Mouse (Mus musculus) forebrain, embryonic 11.5 days (tissue): ENCODE data around the gene Cd33. TPM values are rescaled to one million over a fixed set of nuclear protein-coding genes. Genes with fewer than 3 reads are reported as not detected.

ENCODE experiments used
- ATAC-seq: fragments of 200-750 bp; cut with Nextera tagmentation; replicated peaks from 2 replicates; pipeline ENCODE4 v1.8.0; 2017; ENCODE audit warnings: moderate TSS enrichment; ENCODE audit not compliant: low FRiP score
- DNase-seq: peaks from one replicate; pipeline ENCODE4 v3.0.0-alpha.2; 2017; ENCODE audit warnings: low spot score
- H3K27ac ChIP-seq: fragments of 300-500 bp; sonication (generic); 2 replicates; pipeline ENCODE4 v1.5.1; 2014; ENCODE audit warnings: low read depth, low read length
- H3K27me3 ChIP-seq: fragments of 300-500 bp; sonication (generic); 2 replicates; pipeline ENCODE4 v1.6.1; 2014; ENCODE audit warnings: mild to moderate bottlenecking, low read length, mixed read lengths; ENCODE audit not compliant: control insufficient read depth, insufficient read depth
- H3K36me3 ChIP-seq: fragments of 300-500 bp; sonication (generic); 2 replicates; pipeline ENCODE4 v1.6.1; 2014; ENCODE audit warnings: mild to moderate bottlenecking, low read length, moderate library complexity, mixed read lengths; ENCODE audit not compliant: control insufficient read depth, insufficient read depth
- H3K4me1 ChIP-seq: fragments of 300-500 bp; sonication (generic); replicated peaks from 2 replicates; pipeline ENCODE4 v1.6.1; 2014; ENCODE audit warnings: low read length, mixed read lengths; ENCODE audit not compliant: control insufficient read depth, insufficient read depth
- H3K4me2 ChIP-seq: fragments of 300-500 bp; sonication (generic); 2 replicates; pipeline ENCODE4 v1.6.1; 2014; ENCODE audit warnings: low read depth, mild to moderate bottlenecking, low read length, moderate library complexity, mixed read lengths; ENCODE audit not compliant: severe bottlenecking
- H3K4me3 ChIP-seq: fragments of 300-500 bp; sonication (generic); 2 replicates; pipeline ENCODE4 v1.5.1; 2014; ENCODE audit warnings: low read depth, low read length
- H3K9ac ChIP-seq: fragments of 300-500 bp; sonication (generic); 2 replicates; pipeline ENCODE4 v1.6.1; 2014; ENCODE audit warnings: low read length
- H3K9me3 ChIP-seq: fragments of 300-500 bp; sonication (generic); 2 replicates; pipeline ENCODE4 v1.6.1; 2016; ENCODE audit warnings: low read length, mixed read lengths; ENCODE audit not compliant: control insufficient read depth
- WGBS: fragments of 180-500 bp; shearing (Covaris S2); extraction: QIAGEN DNeasy Blood & Tissue Kit; methylation state at CpG from one replicate; pipeline ENCODE4 v1.1.7; 2014; 5-methylcytosine and 5-hydroxymethylcytosine counted together
- polyA plus RNA-seq: library from polyadenylated mRNA; unstranded; fragments of >200 nt; fragmentation: Nextera tagmentation; extraction: Ambion mirVana; gene quantifications from 2 replicates; pipeline ENCODE4 v1.2.1, GENCODE M21; 2014

Gene Cd33
- polyA plus RNA-seq, 1 experiment from 2014 or later: 0.71 TPM

DNA sequence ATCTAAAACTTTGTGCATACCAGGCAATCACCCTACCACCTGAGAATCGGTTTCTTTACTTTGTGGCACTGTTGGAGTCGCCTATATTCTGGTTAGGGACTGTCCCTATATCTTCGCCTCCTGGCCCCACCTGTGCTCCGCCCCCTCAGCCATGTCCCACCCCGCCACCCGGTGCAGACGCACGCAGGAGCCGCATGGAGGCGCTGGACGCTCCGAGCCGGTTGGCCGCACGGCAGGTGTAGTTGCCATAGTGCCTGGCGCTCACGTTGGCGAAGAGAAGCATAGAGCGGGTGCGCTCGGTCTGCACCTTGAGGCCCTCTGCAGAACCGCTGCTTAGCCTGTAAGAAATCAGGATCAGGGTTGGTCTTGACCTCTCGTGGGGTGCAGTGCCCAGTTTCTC lies 68.5 kb downstream of the Cd33 start:
- Histone ChIP-seq H3K4me1 (0 out of 2 replicates have a peak, but pooled peaks cover 1% of the 10 kb centered on the region), H3K9me3 (no peaks in the 10 kb centered on the region), H3K36me3 (no peaks in the 10 kb centered on the region), H3K9ac (no peak overlapping the region), H3K27me3 (peaks cover 26% of the 10 kb centered on the region), H3K27ac (no peak overlapping the region), H3K4me3 (no peak overlapping the region), H3K4me2 (no peak overlapping the region)
- 9% methylated on average over 23 of the region's 23 CpGs for WGBS
- DNase-seq (peak; percentile 64), ATAC-seq (0 out of 2 replicates have a peak, but pooled peaks have one; percentile 28)

Other genes with a start within 250 kb of the Cd33 start
- gene Zfp715, start 231.1 kb downstream of the Cd33 start, polyA plus RNA-seq: 13.8 and 14.5 TPM in 2 replicates
- gene Siglecf, start 193.1 kb downstream of the Cd33 start, polyA plus RNA-seq: 0.16 and 0.23 TPM in 2 replicates
- 0.04 TPM in 1 of 2 replicates, not detected in the other for gene Siglecg, start 136.2 kb downstream of the Cd33 start, polyA plus RNA-seq
- not detected in 2 replicates for gene Lim2, start 116.8 kb downstream of the Cd33 start, polyA plus RNA-seq
- gene Nkg7, start 107.4 kb downstream of the Cd33 start, polyA plus RNA-seq: not detected in 2 replicates
- gene Cldnd2, start 103.6 kb downstream of the Cd33 start, polyA plus RNA-seq: not detected in 2 replicates
- gene Etfb, start 100.3 kb downstream of the Cd33 start, polyA plus RNA-seq: 193 and 201 TPM in 2 replicates
- gene Gm45233, start 100.3 kb downstream of the Cd33 start, polyA plus RNA-seq: not detected in 2 replicates
- 1.8 and 3.1 TPM in 2 replicates for gene Vsig10l, start 81.3 kb downstream of the Cd33 start, polyA plus RNA-seq
- gene Iglon5, start 54.4 kb downstream of the Cd33 start, polyA plus RNA-seq: 2.0 and 2.7 TPM in 2 replicates
- not detected in 2 replicates for gene 4931406B18Rik, start 38.5 kb downstream of the Cd33 start, polyA plus RNA-seq
- gene Zfp658, start 17.8 kb upstream of the Cd33 start, polyA plus RNA-seq: 6.7 and 6.8 TPM in 2 replicates
- gene Zfp719, start 35.2 kb upstream of the Cd33 start, polyA plus RNA-seq: 16.0 and 16.9 TPM in 2 replicates
- 0.92 and 1.0 TPM in 2 replicates for gene Zfp819, start 62.7 kb upstream of the Cd33 start, polyA plus RNA-seq
- gene Ceacam18, start 90.3 kb upstream of the Cd33 start, polyA plus RNA-seq: not detected in 2 replicates
- gene Siglece, start 115.7 kb upstream of the Cd33 start, polyA plus RNA-seq: 0.32 and 0.67 TPM in 2 replicates
- gene Ctu1, start 127.6 kb upstream of the Cd33 start, polyA plus RNA-seq: 13.7 and 14.3 TPM in 2 replicates
- gene Klk14, start 146.0 kb upstream of the Cd33 start, polyA plus RNA-seq: not detected in 2 replicates
- gene Klk13, start 168.1 kb upstream of the Cd33 start, polyA plus RNA-seq: 0.40 TPM in 1 of 2 replicates, not detected in the other
- not detected in 2 replicates for gene Klk12, start 224.5 kb upstream of the Cd33 start, polyA plus RNA-seq
- not detected in 2 replicates for gene Klk11, start 230.2 kb upstream of the Cd33 start, polyA plus RNA-seq
- gene Klk10, start 236.6 kb upstream of the Cd33 start, polyA plus RNA-seq: 0.17 and 0.20 TPM in 2 replicates
- gene Klk9, start 247.5 kb upstream of the Cd33 start, polyA plus RNA-seq: not detected in 2 replicates